ENCODE assay signal across 19 mouse cellular contexts in genomic region chr15:60111885-60112284, GRCm38 (mm10).
DNase-seq lines count a peak whose midpoint lies in the region; ATAC-seq lines count a peak whose summit lies in the region.
"Had no signal": no experiment of that assay in that cellular context is flagged by ENCODE, and none has a peak within 500 bp of the region (broad histone marks: within the 10 kb centered on the region; RNA-seq: fewer than 3 reads in every experiment).

No protein-coding gene starts in this region.

- no peaks in the 10 kb centered on the region for H3K36me3 ChIP-seq in lung, embryonic 16.5 days (ENCODE audit: control insufficient read depth, insufficient read depth, low read length)
- H3K36me3 ChIP-seq: embryonic facial prominence, embryonic 12.5 days; forebrain, embryonic 12.5 days; heart, embryonic 12.5 days; hindbrain, embryonic 10.5 days had no signal

- H3K4me1 ChIP-seq in lung, embryonic 16.5 days (replicated peaks; ENCODE audit: control insufficient read depth, insufficient read depth, low read length), result 0 out of 2 replicates have a peak, but pooled peaks cover 4% of the 10 kb centered on the region
- H3K4me1 ChIP-seq: embryonic facial prominence, embryonic 12.5 days; forebrain, embryonic 12.5 days; heart, embryonic 12.5 days; hindbrain, embryonic 10.5 days had no signal

- no peak for DNase-seq in lung, postnatal 4 days
- peak; percentile 85 for DNase-seq in CD4-positive helper T cell, adult 2 months (ENCODE audit: low read depth, low spot score)
- peak; percentile 89 for DNase-seq in naive thymus-derived CD4-positive, alpha-beta T cell, adult 2 months (ENCODE audit: low read depth)
- DNase-seq in urinary bladder, postnatal 25 days (ENCODE audit: low spot score), result no peak
- no peak for DNase-seq in layer of hippocampus, adult 8-10 months (ENCODE audit: low spot score in 2 of 2)
- DNase-seq: adrenal gland, postnatal 10 days; B cell, adult 2 months; cerebellum, adult 11 months; cerebellum, adult 9-10 months; cerebellum, postnatal 25 days; forebrain, postnatal 0 days; gastrocnemius, postnatal 25 days had no signal

- H3K4me2 ChIP-seq in lung, embryonic 16.5 days (ENCODE audit: low read depth, low read length), result no peak overlapping the region
- H3K4me2 ChIP-seq: embryonic facial prominence, embryonic 12.5 days; forebrain, embryonic 12.5 days; heart, embryonic 12.5 days; hindbrain, embryonic 14.5 days had no signal

- no peak overlapping the region for H3K9ac ChIP-seq in lung, embryonic 16.5 days (ENCODE audit: low read length)
- H3K9ac ChIP-seq: embryonic facial prominence, embryonic 12.5 days; forebrain, embryonic 12.5 days; forebrain, postnatal 0 days; heart, embryonic 12.5 days; hindbrain, embryonic 14.5 days had no signal

- H3K27me3 ChIP-seq in lung, embryonic 16.5 days (ENCODE audit: control insufficient read depth, insufficient read depth, low read depth, low read length), result no peaks in the 10 kb centered on the region
- H3K27me3 ChIP-seq: embryonic facial prominence, embryonic 12.5 days; forebrain, embryonic 12.5 days; heart, embryonic 12.5 days had no signal

- H3K4me3 ChIP-seq in lung, embryonic 16.5 days (ENCODE audit: low read length), result no peak overlapping the region
- H3K4me3 ChIP-seq: embryonic facial prominence, embryonic 12.5 days; forebrain, embryonic 12.5 days; heart, embryonic 12.5 days; hindbrain, embryonic 10.5 days had no signal

- no peak overlapping the region; the same call in 1 of the 2 replicates for H3K27ac ChIP-seq in lung, embryonic 16.5 days (ENCODE audit: low read length)
- H3K27ac ChIP-seq: embryonic facial prominence, embryonic 12.5 days; forebrain, embryonic 12.5 days; hindbrain, embryonic 10.5 days; hindbrain, embryonic 14.5 days had no signal

- peak; percentile 60; the same call in 1 of the 2 replicates for ATAC-seq in lung, embryonic 16.5 days (ENCODE audit: low read depth)
- peak; percentile 65 for ATAC-seq in activated CD4-positive, CD25-positive, alpha-beta regulatory T cell, adult 4 months
- ATAC-seq: forebrain, postnatal 0 days had no signal

- 45% methylated on average over 3 of the region's 3 CpGs for WGBS in lung, embryonic 16.5 days

- no peaks in the 10 kb centered on the region for H3K9me3 ChIP-seq in lung, embryonic 16.5 days (ENCODE audit: control insufficient read depth, low read length)
- H3K9me3 ChIP-seq: embryonic facial prominence, embryonic 12.5 days; forebrain, embryonic 12.5 days; heart, embryonic 12.5 days; hindbrain, embryonic 10.5 days had no signal

Comparison
In these comparisons a context has a peak if more than half of its experiments do, and no peak if none do; other contexts are left out.
1. DNase-seq: peak in CD4-positive helper T cell, adult 2 months (single experiment) and naive thymus-derived CD4-positive, alpha-beta T cell, adult 2 months (single experiment); none in lung, postnatal 4 days (0 of 2), urinary bladder, postnatal 25 days (single experiment) and layer of hippocampus, adult 8-10 months (0 of 2).